Mouse (Mus musculus) MEL (cell line): ENCODE data around the gene Slc25a34. TPM values are rescaled to one million over a fixed set of nuclear protein-coding genes. Genes with fewer than 3 reads are reported as not detected.

Experiments used
- DNase-seq: peaks from one replicate; pipeline ENCODE4 v3.0.0; 2011; ENCODE audit warnings: low read depth, low spot score
- H3K27ac ChIP-seq: 2 replicates; pipeline ENCODE4 v1.5.1; 2012; ENCODE audit warnings: low read depth, mild to moderate bottlenecking, control low read depth, low read length, moderate library complexity; ENCODE audit not compliant: control insufficient read depth
- H3K27me3 ChIP-seq, 2 experiments: fragments of 150-350 bp in 1 of 2; sonication (generic) in 1 of 2; 2 replicates each; pipeline ENCODE4 v1.6.1; 2012; ENCODE audit warnings: low read length in 2 of 2, mild to moderate bottlenecking in 2 of 2, improper control_type of control experiment in 1 of 2, moderate library complexity in 1 of 2; ENCODE audit not compliant: insufficient read depth in 2 of 2, control insufficient read depth in 1 of 2
- H3K36me3 ChIP-seq, 2 experiments: 2 replicates each; pipeline ENCODE4 v1.6.1; 2012 to 2014; ENCODE audit warnings: low read length in 2 of 2, improper control_type of control experiment in 1 of 2, inconsistent platforms in 1 of 2, mild to moderate bottlenecking in 1 of 2; ENCODE audit not compliant: insufficient read depth in 2 of 2, control insufficient read depth in 1 of 2
- H3K4me1 ChIP-seq, 2 experiments: fragments of 150-350 bp in 1 of 2; sonication (generic) in 1 of 2; 2 replicates each; pipeline ENCODE4 v1.6.1; 2012; ENCODE audit warnings: low read length in 2 of 2, improper control_type of control experiment in 1 of 2, mild to moderate bottlenecking in 1 of 2; ENCODE audit not compliant: insufficient read depth in 2 of 2, control insufficient read depth in 1 of 2
- H3K4me3 ChIP-seq, 2 experiments: fragments of 150-350 bp in 1 of 2; sonication (generic) in 1 of 2; 2 replicates each; pipeline ENCODE4 v1.5.1; 2012; ENCODE audit warnings: low read depth in 2 of 2, low read length in 2 of 2, mild to moderate bottlenecking in 2 of 2, moderate library complexity in 2 of 2, control low read depth in 1 of 2, improper control_type of control experiment in 1 of 2; ENCODE audit not compliant: control insufficient read depth in 1 of 2, insufficient read depth in 1 of 2
- H3K79me2 ChIP-seq: 2 replicates; pipeline ENCODE4 v1.6.1; 2012; ENCODE audit warnings: mild to moderate bottlenecking, low read length, moderate library complexity; ENCODE audit not compliant: control insufficient read depth, poor library complexity, insufficient read depth
- H3K9ac ChIP-seq: 2 replicates; pipeline ENCODE4 v1.6.1; 2012; ENCODE audit warnings: low read depth, mild to moderate bottlenecking, control low read depth, low read length, moderate library complexity; ENCODE audit not compliant: control insufficient read depth, poor library complexity, severe bottlenecking
- H3K9me3 ChIP-seq: fragments of 150-350 bp; sonication (generic); replicated peaks from 2 replicates; pipeline ENCODE4 v1.6.1; 2012; ENCODE audit warnings: mild to moderate bottlenecking, low read length, improper control_type of control experiment, moderate library complexity; ENCODE audit not compliant: insufficient read depth
- BHLHE40 ChIP-seq: IDR thresholded peaks from 2 replicates; pipeline ENCODE4 v1.6.1; 2012; ENCODE audit warnings: low read depth, mild to moderate bottlenecking, inconsistent platforms, low read length, improper control_type of control experiment, borderline replicate concordance
- CHD1 ChIP-seq: IDR thresholded peaks from 2 replicates; pipeline ENCODE4 v1.6.1; 2012; ENCODE audit warnings: low read depth, mild to moderate bottlenecking, inconsistent platforms, low read length, improper control_type of control experiment
- CTCF ChIP-seq, 3 experiments: IDR thresholded peaks in 2 of 3; conservative IDR thresholded peaks in 1 of 3; 2 replicates each; pipeline ENCODE4 v1.5.1; 2011 to 2012; ENCODE audit warnings: low read length in 3 of 3, low read depth in 2 of 3, mild to moderate bottlenecking in 2 of 3, improper control_type of control experiment in 1 of 3, inconsistent platforms in 1 of 3, mixed read lengths in 1 of 3, moderate library complexity in 1 of 3; ENCODE audit not compliant: control insufficient read depth in 1 of 3, insufficient read depth in 1 of 3, poor library complexity in 1 of 3, severe bottlenecking in 1 of 3
- JUND ChIP-seq: IDR thresholded peaks from 2 replicates; pipeline ENCODE4 v1.6.1; 2011; ENCODE audit warnings: low read depth, mild to moderate bottlenecking, improper control_type of control experiment, low read length
- MAFK ChIP-seq: IDR thresholded peaks from 2 replicates; pipeline ENCODE4 v1.6.1; 2011; ENCODE audit warnings: low read depth, mild to moderate bottlenecking, low read length, improper control_type of control experiment, borderline replicate concordance
- MAX ChIP-seq: IDR thresholded peaks from 2 replicates; pipeline ENCODE4 v1.6.1; 2011; ENCODE audit warnings: low read length, improper control_type of control experiment
- MEF2A ChIP-seq: IDR thresholded peaks from 2 replicates; pipeline ENCODE4 v1.6.1; 2014; ENCODE audit warnings: low read depth, mild to moderate bottlenecking, inconsistent platforms, low read length, improper control_type of control experiment; ENCODE audit not compliant: poor library complexity, insufficient replicate concordance, severe bottlenecking; ENCODE audit errors: extremely low read depth
- MYB ChIP-seq: IDR thresholded peaks from 2 replicates; pipeline ENCODE4 v1.6.1; 2011; ENCODE audit warnings: mild to moderate bottlenecking, low read depth, low read length, improper control_type of control experiment
- NELFE ChIP-seq: IDR thresholded peaks from 2 replicates; pipeline ENCODE4 v1.6.1; 2011; ENCODE audit warnings: low read depth, low read length, improper control_type of control experiment
- POLR2AphosphoS5 ChIP-seq: IDR thresholded peaks from 2 replicates; pipeline ENCODE4 v1.6.1; 2012; ENCODE audit warnings: low read depth, borderline replicate concordance, mild to moderate bottlenecking, inconsistent platforms, low read length, moderate library complexity, mixed read lengths
- RAD21 ChIP-seq: IDR thresholded peaks from 2 replicates; pipeline ENCODE4 v1.6.1; 2011; ENCODE audit warnings: mild to moderate bottlenecking, low read depth, low read length, improper control_type of control experiment
- RCOR1 ChIP-seq: IDR thresholded peaks from 2 replicates; pipeline ENCODE4 v1.6.1; 2012; ENCODE audit warnings: low read depth, mild to moderate bottlenecking, inconsistent platforms, low read length, improper control_type of control experiment
- SMC3 ChIP-seq: IDR thresholded peaks from 2 replicates; pipeline ENCODE4 v1.6.1; 2011; ENCODE audit warnings: low read depth, low read length, improper control_type of control experiment
- ZC3H11A ChIP-seq: IDR thresholded peaks from 2 replicates; pipeline ENCODE4 v1.6.1; 2012; ENCODE audit warnings: low read depth, mild to moderate bottlenecking, inconsistent platforms, low read length, improper control_type of control experiment
- ZMIZ1 ChIP-seq: IDR thresholded peaks from 2 replicates; pipeline ENCODE4 v1.6.1; 2012; ENCODE audit warnings: low read depth, mild to moderate bottlenecking, inconsistent platforms, low read length, improper control_type of control experiment, moderate library complexity
- ZNF384 ChIP-seq: IDR thresholded peaks from 2 replicates; pipeline ENCODE4 v1.6.1; 2012; ENCODE audit warnings: low read depth, mild to moderate bottlenecking, inconsistent platforms, low read length, improper control_type of control experiment
- polyA plus RNA-seq, 2 experiments: library from polyadenylated mRNA; stranded (reverse) in 1 of 2; unstranded in 1 of 2; fragments of >175 nt in 1 of 2; fragments of >200 nt in 1 of 2; gene quantifications; 2 replicates each; pipeline versions ENCODE4 v1.2.1 to v1.2.4; 2012; ENCODE audit warnings: low replicate concordance in 2 of 2, low read depth in 1 of 2; ENCODE audit not compliant: insufficient read length in 2 of 2, insufficient read depth in 1 of 2, missing spikeins in 1 of 2
- total RNA-seq: library from RNA; depleted of rRNA; stranded (reverse); fragments of 300-350 nt; gene quantifications from 2 replicates; pipeline ENCODE4 v1.2.3, GENCODE M21; 2012

Slc25a34 gene
- total and polyA plus RNA-seq, 3 experiments: 0.10 TPM; not detected in 2

DNA sequence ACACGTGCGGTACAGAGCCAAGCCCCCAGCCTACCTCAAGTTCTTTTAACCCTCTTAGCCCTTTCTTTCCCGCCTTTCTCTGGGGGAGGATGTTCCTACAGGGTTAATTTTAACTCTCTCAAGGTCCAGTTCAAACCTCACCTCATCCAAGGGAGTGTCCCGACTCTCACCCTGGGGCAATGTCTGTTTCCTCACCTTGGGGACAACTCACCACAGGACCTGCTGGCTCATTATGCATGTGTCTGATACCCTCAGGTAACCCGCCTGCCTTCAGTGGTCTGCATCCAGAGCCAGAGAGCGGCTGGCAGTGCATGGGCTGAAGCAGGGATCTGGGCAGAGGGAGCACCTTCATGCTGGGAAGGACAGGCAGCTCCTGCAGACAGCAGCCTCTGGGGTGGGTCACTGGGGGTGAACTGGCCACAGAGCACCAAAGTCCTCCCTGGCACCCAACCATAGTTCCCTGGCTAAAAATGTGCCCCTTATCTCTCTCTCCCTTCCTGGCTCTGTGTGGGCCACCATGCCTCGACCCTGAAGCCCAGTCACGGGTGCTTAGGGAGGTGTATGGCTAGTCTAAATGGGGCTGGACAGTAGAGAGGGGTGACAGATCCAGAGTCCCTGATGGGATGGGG, 26.8 kb downstream of the Slc25a34 start:
- H3K27me3 ChIP-seq: no peaks in the 10 kb centered on the region; a peak in 1 of 4 replicates
- no peak for DNase-seq
- no peaks in the 10 kb centered on the region for H3K36me3 ChIP-seq
- no peak overlapping the region for H3K27ac ChIP-seq
- H3K9me3 ChIP-seq: no peaks in the 10 kb centered on the region
- TF ChIP-seq ZMIZ1: no peak
- no peak for TF ChIP-seq CTCF (IDR thresholded peaks at IDR 0.05 in 2 of 3, conservative IDR thresholded peaks at IDR 0.05 in 1 of 3; ENCODE audit: control insufficient read depth in 1 of 3, insufficient read depth in 1 of 3, low read depth in 2 of 3, low read length in 3 of 3, poor library complexity in 1 of 3, severe bottlenecking in 1 of 3)
- TF ChIP-seq ZNF384: no peak
- TF ChIP-seq BHLHE40: no peak
- TF ChIP-seq RAD21: no peak
- TF ChIP-seq MYB: no peak
- H3K4me1 ChIP-seq: no peaks in the 10 kb centered on the region; a peak in 1 of 4 replicates
- no peak overlapping the region for H3K4me3 ChIP-seq
- no peaks in the 10 kb centered on the region for H3K79me2 ChIP-seq
- H3K9ac ChIP-seq: no peak overlapping the region

DNA sequence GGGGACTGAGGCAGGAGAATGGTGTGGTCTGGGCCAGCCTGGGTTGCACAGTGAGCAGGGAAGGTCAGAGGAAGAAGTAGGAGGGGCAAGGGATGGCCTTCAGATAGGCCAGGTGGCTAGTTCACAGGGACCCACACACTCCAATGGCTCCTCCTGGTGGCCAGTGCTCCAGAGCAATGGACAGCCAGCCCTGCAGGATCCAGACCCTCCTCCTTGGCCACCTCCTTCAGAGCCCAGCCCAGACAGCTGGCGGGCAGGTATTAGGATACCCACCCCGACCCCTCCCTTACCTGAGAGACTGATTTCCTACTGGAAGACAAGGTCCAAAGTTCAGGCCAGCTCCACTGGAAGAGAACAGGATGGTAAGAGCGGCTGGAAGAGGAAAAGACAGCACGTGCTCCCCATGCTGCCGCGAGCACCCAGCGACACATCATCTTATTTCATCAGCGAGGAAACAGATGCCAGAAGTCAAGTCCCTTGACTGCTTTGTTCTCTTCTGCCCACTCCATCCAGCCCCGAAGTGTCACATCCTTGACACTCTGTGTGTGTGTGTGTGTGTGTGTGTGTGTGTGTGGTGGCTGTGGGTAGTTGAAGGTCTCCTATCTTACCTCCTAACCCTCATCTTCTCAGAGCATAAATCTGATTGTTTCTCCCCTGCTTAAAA, 27.9 kb downstream of the Slc25a34 start:
- Histone ChIP-seq H3K27me3 (no peaks in the 10 kb centered on the region; a peak in 1 of 4 replicates), H3K4me3 (no peak overlapping the region), H3K9ac (no peak overlapping the region), H3K27ac (no peak overlapping the region), H3K4me1 (no peaks in the 10 kb centered on the region; a peak in 1 of 4 replicates), H3K79me2 (no peaks in the 10 kb centered on the region), H3K9me3 (no peaks in the 10 kb centered on the region), H3K36me3 (no peaks in the 10 kb centered on the region)
- no peak for DNase-seq
- TF ChIP-seq SMC3 (0 out of 2 replicates have a peak, but pooled peaks have one; percentile 27), NELFE (no peak), MEF2A (no peak), JUND (no peak), ZC3H11A (no peak), CTCF (IDR thresholded peaks at IDR 0.05 in 2 of 3, conservative IDR thresholded peaks at IDR 0.05 in 1 of 3; ENCODE audit: control insufficient read depth in 1 of 3, insufficient read depth in 1 of 3, low read depth in 2 of 3, low read length in 3 of 3, poor library complexity in 1 of 3, severe bottlenecking in 1 of 3) (peak in 2 of 3 experiments; percentile 21 to 27; a peak in 4 of 6 replicates)

DNA sequence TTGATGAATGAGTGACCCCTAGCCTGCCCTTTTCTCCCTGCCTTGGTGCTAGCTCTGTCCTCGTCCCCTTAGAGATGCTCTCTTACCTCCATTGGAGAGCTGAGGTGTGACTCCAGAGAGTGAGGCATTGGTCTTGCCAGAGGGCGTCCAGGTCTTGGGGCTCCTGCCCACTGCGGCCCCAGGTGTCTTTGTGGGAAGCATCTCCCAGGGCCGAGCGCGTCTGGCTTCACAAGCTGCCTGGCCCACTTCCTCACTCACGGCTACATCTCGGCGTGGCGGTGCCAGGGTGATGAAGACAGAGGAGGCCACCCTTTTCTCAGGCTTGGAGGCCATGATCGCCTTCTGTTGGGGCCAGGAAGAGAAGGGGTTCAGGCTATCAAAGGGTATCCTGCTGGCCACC, 28.5 kb downstream of the Slc25a34 start:
- no peak for TF ChIP-seq MEF2A
- no peak for TF ChIP-seq MAX
- TF ChIP-seq MYB: no peak
- TF ChIP-seq MAFK: no peak
- no peak for TF ChIP-seq RCOR1
- TF ChIP-seq POLR2AphosphoS5: no peak
- no peak for TF ChIP-seq CHD1
- TF ChIP-seq, all 39 proteins: peak for 0
- no peak for DNase-seq
- no peaks in the 10 kb centered on the region; a peak in 1 of 4 replicates for H3K27me3 ChIP-seq

More for the DNA sequence above, 28.5 kb downstream of the Slc25a34 start:
- H3K36me3 ChIP-seq: no peaks in the 10 kb centered on the region
- H3K4me3 ChIP-seq: no peak overlapping the region
- no peaks in the 10 kb centered on the region; a peak in 1 of 4 replicates for H3K4me1 ChIP-seq
- H3K27ac ChIP-seq: no peak overlapping the region
- H3K79me2 ChIP-seq: no peaks in the 10 kb centered on the region
- no peaks in the 10 kb centered on the region for H3K9me3 ChIP-seq
- H3K9ac ChIP-seq: no peak overlapping the region
